Mouse (Mus musculus) spleen, adult 2 months (tissue): Measurements from ENCODE around the gene Dnaaf1. TPM values are rescaled to one million over a fixed set of nuclear protein-coding genes. Genes with fewer than 3 reads are reported as not detected.

ENCODE experiments used
- DNase-seq, 2 experiments: peaks; one replicate each; pipeline versions ENCODE4 v3.0.0 to v3.0.0-alpha.2; 2012 to 2021; ENCODE audit warnings: low spot score in 2 of 2, low read depth in 1 of 2
- H3K27ac ChIP-seq: fragments of 200-500 bp; 2 replicates; pipeline ENCODE4 v1.5.1; 2012; ENCODE audit warnings: low read length, inconsistent platforms; ENCODE audit not compliant: insufficient read depth
- H3K27me3 ChIP-seq: fragments of 200-500 bp; 2 replicates; pipeline ENCODE4 v1.6.1; 2012; ENCODE audit warnings: mild to moderate bottlenecking, moderate library complexity, low read length, inconsistent platforms; ENCODE audit not compliant: control insufficient read depth, insufficient read depth
- H3K36me3 ChIP-seq: fragments of 200-500 bp; 2 replicates; pipeline ENCODE4 v1.6.1; 2012; ENCODE audit warnings: mild to moderate bottlenecking, low read length, inconsistent platforms; ENCODE audit not compliant: control insufficient read depth, insufficient read depth
- H3K4me1 ChIP-seq: fragments of 200-500 bp; 2 replicates; pipeline ENCODE4 v1.6.1; 2011; ENCODE audit warnings: inconsistent platforms; ENCODE audit not compliant: control insufficient read depth, insufficient read depth, insufficient read length
- H3K4me3 ChIP-seq: fragments of 200-500 bp; 2 replicates; pipeline ENCODE4 v1.5.1; 2011; ENCODE audit warnings: mild to moderate bottlenecking, inconsistent platforms; ENCODE audit not compliant: insufficient read depth, insufficient read length; ENCODE audit errors: extremely low read depth
- CTCF ChIP-seq: fragments of 200-500 bp; IDR thresholded peaks from 2 replicates; pipeline ENCODE4 v1.5.1; 2011; ENCODE audit warnings: mild to moderate bottlenecking, inconsistent platforms; ENCODE audit not compliant: insufficient read depth, insufficient read length, insufficient replicate concordance; ENCODE audit errors: extremely low read depth
- POLR2A ChIP-seq: fragments of 200-500 bp; IDR thresholded peaks from 2 replicates; pipeline ENCODE4 v1.6.1; 2011; ENCODE audit warnings: low read depth, low read length, inconsistent platforms
- WGBS: fragments of 180-500 bp; shearing (Covaris S2); methylation state at CpG from one replicate; pipeline ENCODE4 v1.1.7; 2018; 5-methylcytosine and 5-hydroxymethylcytosine counted together
- polyA plus RNA-seq: library from polyadenylated mRNA; depleted of rRNA; stranded (reverse); fragments of >200 nt; gene quantifications from 2 replicates; pipeline ENCODE4 v1.2.3, GENCODE M21; 2012

Dnaaf1 gene
- polyA plus RNA-seq, 1 experiment, result not detected

- DNase-seq, result peak in 1 of 2 experiments; percentile 57
- under 1% methylated on average over 24 of the region's 24 CpGs for WGBS
- peak overlapping the region; percentile 99 for H3K27ac ChIP-seq
Measured at GRCm38 (mm10) chr8:119585901-119586300, 10.9 kb downstream of the Dnaaf1 start.

DNA sequence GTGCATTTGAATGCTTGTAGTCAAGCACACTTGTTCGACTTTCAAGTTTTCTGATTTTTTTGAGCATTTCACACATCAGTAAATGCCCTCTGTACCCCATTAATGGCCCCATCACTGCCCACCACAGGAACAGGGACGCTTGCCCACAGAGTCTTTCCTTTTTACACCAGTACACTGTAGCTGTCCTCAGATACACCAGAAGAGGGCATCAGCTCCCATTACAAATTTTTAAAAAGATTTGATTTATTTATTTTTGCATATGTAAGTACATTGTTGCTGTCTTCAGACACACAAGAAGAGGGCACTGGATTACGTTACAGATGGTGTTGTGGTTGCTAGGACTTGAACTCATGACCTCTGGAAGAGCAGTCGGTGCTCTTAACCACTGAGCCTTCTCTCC lies 13.3 kb downstream of the Dnaaf1 start:
- Histone ChIP-seq H3K36me3 (no peaks in the 10 kb centered on the region), H3K27me3 (no peaks in the 10 kb centered on the region), H3K4me1 (peaks cover 3% of the 10 kb centered on the region; the same call in 1 of the 2 replicates), H3K4me3 (no peak overlapping the region), H3K27ac (no peak overlapping the region)
- DNase-seq, result no peak
- no peak for TF ChIP-seq POLR2A
- no peak for TF ChIP-seq CTCF
- 75% methylated on average over 4 of the region's 4 CpGs for WGBS

More at GRCm38 (mm10) chr8:119585901-119586300, 10.9 kb downstream of the Dnaaf1 start:
- peaks cover 3% of the 10 kb centered on the region; the same call in 1 of the 2 replicates for H3K4me1 ChIP-seq
- no peaks in the 10 kb centered on the region for H3K36me3 ChIP-seq
- TF ChIP-seq POLR2A (peak; percentile 13; the same call in 1 of the 2 replicates), CTCF (no peak)
- H3K27me3 ChIP-seq, result no peaks in the 10 kb centered on the region
- H3K4me3 ChIP-seq, result peak overlapping the region; percentile 57; the same call in 1 of the 2 replicates

DNA sequence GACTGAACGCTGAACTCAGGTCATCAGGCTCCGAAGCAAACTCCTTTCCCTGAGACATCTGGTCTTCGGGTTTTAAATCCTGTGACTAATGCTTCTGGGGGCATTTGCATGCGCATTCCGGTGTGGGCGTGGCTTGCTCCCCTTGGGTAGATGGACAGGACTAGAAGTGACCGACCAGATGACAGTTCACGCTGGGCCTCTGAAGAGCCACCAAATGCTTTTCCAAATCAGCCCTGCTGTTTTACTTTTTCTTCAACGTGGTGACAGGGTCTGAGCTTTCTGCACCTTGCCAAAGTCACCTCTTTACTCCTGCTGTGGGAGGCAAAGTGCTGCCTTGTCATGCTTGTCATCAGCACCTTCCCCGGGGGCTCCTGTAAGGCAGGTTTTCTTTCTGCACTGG lies 13.8 kb downstream of the Dnaaf1 start:
- Histone ChIP-seq H3K27ac (no peak overlapping the region), H3K27me3 (no peaks in the 10 kb centered on the region), H3K36me3 (no peaks in the 10 kb centered on the region), H3K4me3 (no peak overlapping the region), H3K4me1 (peaks cover 3% of the 10 kb centered on the region; the same call in 1 of the 2 replicates)
- no peak for DNase-seq
- 69% methylated on average over 10 of the region's 10 CpGs for WGBS
- no peak for TF ChIP-seq CTCF
- TF ChIP-seq POLR2A, result no peak

- H3K4me1 ChIP-seq, result peaks cover 5% of the 10 kb centered on the region; the same call in 1 of the 2 replicates
- H3K4me3 ChIP-seq, result no peak overlapping the region
- H3K27me3 ChIP-seq, result no peaks in the 10 kb centered on the region
- no peaks in the 10 kb centered on the region for H3K36me3 ChIP-seq
- no peak overlapping the region for H3K27ac ChIP-seq
- DNase-seq, result no peak
- WGBS, result 80% methylated on average over 14 of the region's 14 CpGs
- TF ChIP-seq POLR2A (no peak), CTCF (no peak)
Measured at GRCm38 (mm10) chr8:119590348-119590747, 15.3 kb downstream of the Dnaaf1 start.

GRCm38 (mm10) chr8:119591456-119591855 lies 16.4 kb downstream of the Dnaaf1 start:
- H3K4me1 ChIP-seq, result peaks cover 3% of the 10 kb centered on the region; the same call in 1 of the 2 replicates
- H3K27ac ChIP-seq, result no peak overlapping the region
- no peaks in the 10 kb centered on the region for H3K27me3 ChIP-seq
- no peak for DNase-seq
- 92% methylated on average over 7 of the region's 7 CpGs for WGBS
- H3K36me3 ChIP-seq, result no peaks in the 10 kb centered on the region
- TF ChIP-seq POLR2A (no peak), CTCF (no peak)
- no peak overlapping the region for H3K4me3 ChIP-seq

DNA sequence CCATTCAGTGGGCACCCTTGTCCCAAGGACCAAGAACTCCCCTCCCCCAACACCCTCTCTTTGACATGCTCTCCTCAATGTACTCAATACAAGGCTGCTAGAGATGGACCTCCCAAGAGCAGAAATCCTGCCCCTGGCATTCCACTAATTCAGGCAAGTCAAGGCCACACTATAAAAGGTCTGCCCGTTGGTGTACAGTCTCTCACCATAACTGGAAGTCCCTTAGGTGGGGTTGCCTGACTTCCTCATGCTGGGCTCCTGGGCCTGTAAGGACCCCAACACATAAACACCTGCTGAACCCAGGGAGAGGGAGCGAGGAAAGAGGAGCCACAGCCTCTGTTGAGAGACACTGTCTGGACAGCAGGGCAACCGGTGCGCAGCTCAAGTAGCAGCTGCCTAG lies 28.7 kb downstream of the Dnaaf1 start:
- H3K27ac ChIP-seq, result no peak overlapping the region
- peaks cover 7% of the 10 kb centered on the region; the same call in 1 of the 2 replicates for H3K4me1 ChIP-seq
- DNase-seq, result no peak
- WGBS, result 86% methylated on average over 4 of the region's 4 CpGs
- H3K4me3 ChIP-seq, result no peak overlapping the region
- TF ChIP-seq CTCF (no peak), POLR2A (no peak)
- no peaks in the 10 kb centered on the region for H3K27me3 ChIP-seq
- peaks cover 32% of the 10 kb centered on the region for H3K36me3 ChIP-seq

DNA sequence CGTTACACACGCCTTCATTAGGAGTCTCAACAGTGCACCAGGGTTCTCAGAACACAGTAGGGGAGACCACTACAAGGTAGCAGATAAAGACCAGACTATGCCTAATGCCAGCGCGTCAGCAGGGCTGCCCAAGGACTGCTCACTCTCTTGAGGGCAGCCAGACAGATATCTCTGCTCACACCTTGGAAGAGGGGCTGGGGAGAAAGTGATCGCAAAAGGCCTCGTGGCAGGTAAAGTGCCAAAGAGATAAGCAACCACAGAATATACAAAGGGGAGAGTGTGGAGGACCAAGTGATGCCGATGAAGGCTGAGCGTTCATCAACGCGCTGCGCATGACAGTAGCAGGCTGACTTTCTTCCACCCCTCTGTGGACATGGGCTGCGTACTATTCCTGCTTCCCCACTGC lies 29.4 kb downstream of the Dnaaf1 start:
- TF ChIP-seq POLR2A (no peak), CTCF (no peak)
- Histone ChIP-seq H3K4me3 (peak overlapping the region; percentile 77), H3K27me3 (no peaks in the 10 kb centered on the region), H3K4me1 (peaks cover 7% of the 10 kb centered on the region; the same call in 1 of the 2 replicates), H3K36me3 (peaks cover 26% of the 10 kb centered on the region), H3K27ac (no peak overlapping the region)
- DNase-seq, result no peak
- WGBS, result 27% methylated on average over 12 of the region's 12 CpGs
